ENCODE assay signal across 9 mouse cellular contexts in the genomic region with DNA sequence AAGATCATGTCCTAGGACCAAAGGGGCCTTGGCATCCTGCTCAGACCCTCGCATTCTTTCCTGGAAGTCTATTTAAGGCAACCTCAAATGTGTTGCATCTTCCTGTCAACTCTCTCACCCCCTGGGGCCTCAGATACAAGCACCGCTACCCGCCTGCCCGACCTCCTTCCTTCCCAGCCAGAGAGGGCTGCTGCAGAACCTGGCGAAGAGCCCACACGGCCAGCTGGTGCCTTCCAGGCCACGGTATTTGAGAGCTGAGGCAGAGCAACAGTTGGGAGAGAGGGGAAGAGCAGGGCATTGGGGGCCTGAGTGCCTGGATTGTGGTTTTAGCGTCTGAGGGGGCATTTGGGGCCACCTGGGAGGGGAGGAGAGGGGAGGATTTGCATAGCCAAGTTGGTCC. TPM values are rescaled to one million over a fixed set of nuclear protein-coding genes. Genes with fewer than 3 reads are reported as not detected.
DNase-seq lines count a peak whose midpoint lies in the region; ATAC-seq and TF ChIP-seq lines count a peak whose summit lies in the region.
"Had no signal": no experiment of that assay in that cellular context is flagged by ENCODE, and none has a peak within 500 bp of the region (broad histone marks: within the 10 kb centered on the region; RNA-seq: fewer than 3 reads in every experiment).

No protein-coding gene starts in this region.

- no peak overlapping the region for H3K4me2 ChIP-seq in forebrain, postnatal 0 days (ENCODE audit: low read depth)
- no peak overlapping the region for H3K4me2 ChIP-seq in forebrain, embryonic 16.5 days (ENCODE audit: low read length)
- H3K4me2 ChIP-seq in lung, embryonic 14.5 days: no peak overlapping the region
- no peak overlapping the region for H3K4me2 ChIP-seq in midbrain, embryonic 11.5 days
- H3K4me2 ChIP-seq: limb, embryonic 12.5 days had no signal

- H3K4me3 ChIP-seq in forebrain, postnatal 0 days (ENCODE audit: low read depth, low read length): no peak overlapping the region
- H3K4me3 ChIP-seq in forebrain, embryonic 16.5 days (replicated peaks; ENCODE audit: low read length): no peak overlapping the region
- no peak overlapping the region for H3K4me3 ChIP-seq in lung, embryonic 14.5 days (ENCODE audit: low read depth, low read length)
- H3K4me3 ChIP-seq in midbrain, embryonic 11.5 days (ENCODE audit: low read depth, low read length): no peak overlapping the region
- H3K4me3 ChIP-seq: limb, embryonic 12.5 days had no signal

- H3K36me3 ChIP-seq in forebrain, postnatal 0 days (ENCODE audit: insufficient read depth): no peaks in the 10 kb centered on the region
- H3K36me3 ChIP-seq in forebrain, embryonic 16.5 days (ENCODE audit: control insufficient read depth, insufficient read depth): no peaks in the 10 kb centered on the region
- no peaks in the 10 kb centered on the region for H3K36me3 ChIP-seq in lung, embryonic 14.5 days (ENCODE audit: insufficient read depth)
- no peaks in the 10 kb centered on the region for H3K36me3 ChIP-seq in midbrain, embryonic 11.5 days (ENCODE audit: control insufficient read depth, insufficient read depth, low read length)
- H3K36me3 ChIP-seq: limb, embryonic 12.5 days had no signal

- TF ChIP-seq CTCF in forebrain, postnatal 0 days (IDR thresholded peaks at IDR 0.05; ENCODE audit: low read depth): no peak
- no peak for TF ChIP-seq CTCF in lung, embryonic 14.5 days (IDR thresholded peaks at IDR 0.05; ENCODE audit: low read depth)

- H3K27ac ChIP-seq in forebrain, postnatal 0 days (ENCODE audit: low read depth, low read length): no peak overlapping the region
- no peak overlapping the region for H3K27ac ChIP-seq in forebrain, embryonic 16.5 days (ENCODE audit: low read length)
- H3K27ac ChIP-seq in lung, embryonic 14.5 days (ENCODE audit: low read depth): peak overlapping the region; percentile 30; the same call in 1 of the 2 replicates
- no peak overlapping the region for H3K27ac ChIP-seq in midbrain, embryonic 11.5 days (ENCODE audit: low read depth, low read length)
- H3K27ac ChIP-seq: limb, embryonic 12.5 days had no signal

- DNase-seq in forebrain, postnatal 0 days: peak; percentile 25
- DNase-seq in lung, embryonic 14.5 days: peak; percentile 83
- no peak for DNase-seq in lung, postnatal 25 days (ENCODE audit: low spot score)
- DNase-seq in cerebellum, adult 8-10 months: peak; percentile 56
- DNase-seq in lung, postnatal 14 days: peak; percentile 47
- no peak for DNase-seq in midbrain, embryonic 11.5 days (ENCODE audit: low spot score, missing footprints)

- ATAC-seq in forebrain, postnatal 0 days: no peak
- ATAC-seq in forebrain, embryonic 16.5 days: no peak
- ATAC-seq in lung, embryonic 14.5 days (ENCODE audit: insufficient read depth): peak; percentile 70; the same call in 1 of the 2 replicates
- no peak for ATAC-seq in erythroblast, adult 5-6 weeks (replicated peaks; ENCODE audit: low FRiP score, poor library complexity, severe bottlenecking)
- no peak for ATAC-seq in midbrain, embryonic 11.5 days (ENCODE audit: low FRiP score)

- H3K27me3 ChIP-seq in forebrain, postnatal 0 days (ENCODE audit: insufficient read depth, low read length): no peaks in the 10 kb centered on the region
- H3K27me3 ChIP-seq in forebrain, embryonic 16.5 days (replicated peaks; ENCODE audit: control insufficient read depth, insufficient read depth, low read length): no peaks in the 10 kb centered on the region
- H3K27me3 ChIP-seq in lung, embryonic 14.5 days (ENCODE audit: insufficient read depth, low read length): no peaks in the 10 kb centered on the region
- H3K27me3 ChIP-seq in midbrain, embryonic 11.5 days (ENCODE audit: control insufficient read depth, insufficient read depth, low read length): no peaks in the 10 kb centered on the region
- H3K27me3 ChIP-seq: limb, embryonic 12.5 days had no signal

- H3K9ac ChIP-seq in forebrain, postnatal 0 days: no peak overlapping the region
- no peak overlapping the region for H3K9ac ChIP-seq in forebrain, embryonic 16.5 days (replicated peaks; ENCODE audit: low read depth, low read length)
- H3K9ac ChIP-seq in lung, embryonic 14.5 days: no peak overlapping the region
- no peak overlapping the region for H3K9ac ChIP-seq in midbrain, embryonic 11.5 days (ENCODE audit: low read length)
- H3K9ac ChIP-seq: limb, embryonic 12.5 days had no signal

- WGBS in forebrain, postnatal 0 days: 11% methylated on average over 8 of the region's 8 CpGs
- 15% methylated on average over 8 of the region's 8 CpGs for WGBS in forebrain, embryonic 16.5 days
- 18% methylated on average over 8 of the region's 8 CpGs for WGBS in lung, embryonic 14.5 days
- WGBS in midbrain, embryonic 11.5 days: 49% methylated on average over 8 of the region's 8 CpGs

- H3K9me3 ChIP-seq in forebrain, postnatal 0 days (ENCODE audit: low read length): no peaks in the 10 kb centered on the region
- H3K9me3 ChIP-seq in forebrain, embryonic 16.5 days (ENCODE audit: control insufficient read depth, low read length): no peaks in the 10 kb centered on the region
- no peaks in the 10 kb centered on the region for H3K9me3 ChIP-seq in lung, embryonic 14.5 days (ENCODE audit: low read depth, low read length)
- no peaks in the 10 kb centered on the region for H3K9me3 ChIP-seq in midbrain, embryonic 11.5 days (ENCODE audit: control insufficient read depth, low read length)
- H3K9me3 ChIP-seq: limb, embryonic 12.5 days had no signal

- H3K4me1 ChIP-seq in forebrain, postnatal 0 days (ENCODE audit: insufficient read depth): no peaks in the 10 kb centered on the region
- H3K4me1 ChIP-seq in forebrain, embryonic 16.5 days (replicated peaks; ENCODE audit: control insufficient read depth, insufficient read depth, low read length): peaks cover 4% of the 10 kb centered on the region
- peaks cover 6% of the 10 kb centered on the region for H3K4me1 ChIP-seq in lung, embryonic 14.5 days (ENCODE audit: insufficient read depth)
- no peaks in the 10 kb centered on the region for H3K4me1 ChIP-seq in midbrain, embryonic 11.5 days (ENCODE audit: control insufficient read depth, insufficient read depth, low read length)
- H3K4me1 ChIP-seq: limb, embryonic 12.5 days had no signal

RNA-seq across cellular contexts. Expression of a gene that starts 1.1 kb away (rescaled TPM):
- total RNA-seq in forebrain, postnatal 0 days (2014; rRNA removed): not detected in 2 replicates
- not detected in 2 replicates for polyA plus RNA-seq in forebrain, postnatal 0 days (2015; fragmentation: Nextera tagmentation; extraction: Ambion mirVana)
- polyA plus RNA-seq in forebrain, embryonic 16.5 days (2015; fragmentation: Nextera tagmentation; extraction: Ambion mirVana): not detected in 2 replicates
- polyA plus RNA-seq in lung, embryonic 14.5 days (2014; fragmentation: Nextera tagmentation; extraction: Ambion mirVana): not detected in 2 replicates
- total RNA-seq in erythroblast, adult 5-6 weeks (2015; ENCODE audit: low replicate concordance): not detected in 2 replicates
- not detected in 2 replicates for total RNA-seq in erythroblast, adult 5-6 weeks (2017; ENCODE audit: low replicate concordance)
- polyA plus RNA-seq in midbrain, embryonic 11.5 days (2014; fragmentation: Nextera tagmentation; extraction: Ambion mirVana): not detected in 2 replicates
- polyA plus RNA-seq: limb, embryonic 12.5 days had no signal

RNA-seq across cellular contexts. Expression of a gene that starts 8.1 kb away (rescaled TPM):
- total RNA-seq in forebrain, postnatal 0 days (2014; rRNA removed): 3.4 and 11.8 TPM in 2 replicates
- 3.7 and 4.5 TPM in 2 replicates for polyA plus RNA-seq in forebrain, postnatal 0 days (2015; fragmentation: Nextera tagmentation; extraction: Ambion mirVana)
- 1.2 and 1.6 TPM in 2 replicates for polyA plus RNA-seq in forebrain, embryonic 16.5 days (2015; fragmentation: Nextera tagmentation; extraction: Ambion mirVana)
- polyA plus RNA-seq in lung, embryonic 14.5 days (2014; fragmentation: Nextera tagmentation; extraction: Ambion mirVana): 2.9 and 4.0 TPM in 2 replicates
- total RNA-seq in erythroblast, adult 5-6 weeks (2015; ENCODE audit: low replicate concordance): not detected in 2 replicates
- total RNA-seq in erythroblast, adult 5-6 weeks (2017; ENCODE audit: low replicate concordance): not detected in 2 replicates
- polyA plus RNA-seq in midbrain, embryonic 11.5 days (2014; fragmentation: Nextera tagmentation; extraction: Ambion mirVana): 0.89 and 0.98 TPM in 2 replicates

RNA-seq across cellular contexts. Expression of a gene that starts 33.9 kb away (rescaled TPM):
- total RNA-seq in forebrain, postnatal 0 days (2014; rRNA removed): 0.05 TPM in 1 of 2 replicates, not detected in the other
- polyA plus RNA-seq in forebrain, postnatal 0 days (2015; fragmentation: Nextera tagmentation; extraction: Ambion mirVana): not detected in 2 replicates
- not detected in 2 replicates for polyA plus RNA-seq in forebrain, embryonic 16.5 days (2015; fragmentation: Nextera tagmentation; extraction: Ambion mirVana)
- polyA plus RNA-seq in lung, embryonic 14.5 days (2014; fragmentation: Nextera tagmentation; extraction: Ambion mirVana): not detected in 2 replicates
- total RNA-seq in erythroblast, adult 5-6 weeks (2015; ENCODE audit: low replicate concordance): 3.3 TPM in 1 of 2 replicates, not detected in the other
- total RNA-seq in erythroblast, adult 5-6 weeks (2017; ENCODE audit: low replicate concordance): 6.4 and 8.9 TPM in 2 replicates
- polyA plus RNA-seq in midbrain, embryonic 11.5 days (2014; fragmentation: Nextera tagmentation; extraction: Ambion mirVana): 4.7 and 5.6 TPM in 2 replicates

RNA-seq across cellular contexts. Expression of a gene that starts 42.3 kb away (rescaled TPM):
- 1.2 and 2.0 TPM in 2 replicates for total RNA-seq in forebrain, postnatal 0 days (2014; rRNA removed)
- 4.1 and 4.6 TPM in 2 replicates for polyA plus RNA-seq in forebrain, postnatal 0 days (2015; fragmentation: Nextera tagmentation; extraction: Ambion mirVana)
- 0.91 and 1.4 TPM in 2 replicates for polyA plus RNA-seq in forebrain, embryonic 16.5 days (2015; fragmentation: Nextera tagmentation; extraction: Ambion mirVana)
- polyA plus RNA-seq in lung, embryonic 14.5 days (2014; fragmentation: Nextera tagmentation; extraction: Ambion mirVana): 13.1 and 14.2 TPM in 2 replicates
- total RNA-seq in erythroblast, adult 5-6 weeks (2015; ENCODE audit: low replicate concordance): 324 and 347 TPM in 2 replicates
- total RNA-seq in erythroblast, adult 5-6 weeks (2017; ENCODE audit: low replicate concordance): 146 and 324 TPM in 2 replicates
- 4.3 and 4.7 TPM in 2 replicates for polyA plus RNA-seq in midbrain, embryonic 11.5 days (2014; fragmentation: Nextera tagmentation; extraction: Ambion mirVana)

RNA-seq across cellular contexts. Expression of a gene that starts 49.8 kb away (rescaled TPM):
- total RNA-seq in forebrain, postnatal 0 days (2014; rRNA removed): 5.5 and 13.7 TPM in 2 replicates
- polyA plus RNA-seq in forebrain, postnatal 0 days (2015; fragmentation: Nextera tagmentation; extraction: Ambion mirVana): 11.0 and 14.3 TPM in 2 replicates
- polyA plus RNA-seq in forebrain, embryonic 16.5 days (2015; fragmentation: Nextera tagmentation; extraction: Ambion mirVana): 13.3 and 13.6 TPM in 2 replicates
- 6.8 and 7.8 TPM in 2 replicates for polyA plus RNA-seq in lung, embryonic 14.5 days (2014; fragmentation: Nextera tagmentation; extraction: Ambion mirVana)
- 0.84 TPM in 1 of 2 replicates, not detected in the other for total RNA-seq in erythroblast, adult 5-6 weeks (2015; ENCODE audit: low replicate concordance)
- 2.4 TPM in 1 of 2 replicates, not detected in the other for total RNA-seq in erythroblast, adult 5-6 weeks (2017; ENCODE audit: low replicate concordance)
- polyA plus RNA-seq in midbrain, embryonic 11.5 days (2014; fragmentation: Nextera tagmentation; extraction: Ambion mirVana): 3.0 and 4.7 TPM in 2 replicates

Comparison
In these comparisons a context has a peak if more than half of its experiments do, and no peak if none do; other contexts are left out.
1. DNase-seq: peak in forebrain, postnatal 0 days (single experiment), lung, embryonic 14.5 days (single experiment), cerebellum, adult 8-10 months (single experiment) and lung, postnatal 14 days (single experiment); none in lung, postnatal 25 days (single experiment) and midbrain, embryonic 11.5 days (single experiment).